Mouse (Mus musculus): ENCODE data around the gene Gpr108. TPM values are rescaled to one million over a fixed set of nuclear protein-coding genes. Genes with fewer than 3 reads are reported as not detected.

Gpr108 gene
- polyA plus RNA-seq, 1 experiment from 2014 or later: 44.2 TPM

- 91% methylated on average over 9 of the region's 9 CpGs for WGBS
- no peak overlapping the region for H3K27ac ChIP-seq (ENCODE audit: low read length)
- no peaks in the 10 kb centered on the region for H3K27me3 ChIP-seq (ENCODE audit: control insufficient read depth, insufficient read depth, low read depth, low read length)
- H3K9ac ChIP-seq (ENCODE audit: low read length): no peak overlapping the region
- H3K4me3 ChIP-seq (ENCODE audit: low read length): no peak overlapping the region
- H3K4me2 ChIP-seq (ENCODE audit: low read depth, low read length): no peak overlapping the region
- ATAC-seq (ENCODE audit: low read depth): no peak
- H3K9me3 ChIP-seq (ENCODE audit: control insufficient read depth, low read length): no peaks in the 10 kb centered on the region
- H3K36me3 ChIP-seq (ENCODE audit: control insufficient read depth, insufficient read depth, low read length): peaks cover 29% of the 10 kb centered on the region
- no peaks in the 10 kb centered on the region for H3K4me1 ChIP-seq (replicated peaks; ENCODE audit: control insufficient read depth, insufficient read depth, low read length)
Observed at GRCm38 (mm10) chr17:57237181-57237580, 11.1 kb downstream of the Gpr108 start.

GRCm38 (mm10) chr17:57235803-57236202, 12.4 kb downstream of the Gpr108 start:
- ATAC-seq (ENCODE audit: low read depth): no peak
- no peak overlapping the region for H3K27ac ChIP-seq (ENCODE audit: low read length)
- 84% methylated on average over 5 of the region's 5 CpGs for WGBS
- no peak overlapping the region for H3K4me3 ChIP-seq (ENCODE audit: low read length)
- H3K9ac ChIP-seq (ENCODE audit: low read length): no peak overlapping the region
- peaks cover 8% of the 10 kb centered on the region; the same call in 1 of the 2 replicates for H3K4me1 ChIP-seq (replicated peaks; ENCODE audit: control insufficient read depth, insufficient read depth, low read length)
- H3K27me3 ChIP-seq (ENCODE audit: control insufficient read depth, insufficient read depth, low read depth, low read length): no peaks in the 10 kb centered on the region
- peaks cover 21% of the 10 kb centered on the region for H3K36me3 ChIP-seq (ENCODE audit: control insufficient read depth, insufficient read depth, low read length)
- H3K4me2 ChIP-seq (ENCODE audit: low read depth, low read length): no peak overlapping the region
- no peaks in the 10 kb centered on the region for H3K9me3 ChIP-seq (ENCODE audit: control insufficient read depth, low read length)

- no peak overlapping the region for H3K4me2 ChIP-seq (ENCODE audit: low read depth, low read length)
- no peak overlapping the region for H3K27ac ChIP-seq (ENCODE audit: low read length)
- H3K9me3 ChIP-seq (ENCODE audit: control insufficient read depth, low read length): no peaks in the 10 kb centered on the region
- H3K4me1 ChIP-seq (replicated peaks; ENCODE audit: control insufficient read depth, insufficient read depth, low read length): peaks cover 11% of the 10 kb centered on the region; the same call in 1 of the 2 replicates
- no peaks in the 10 kb centered on the region for H3K27me3 ChIP-seq (ENCODE audit: control insufficient read depth, insufficient read depth, low read depth, low read length)
- ATAC-seq (ENCODE audit: low read depth): no peak
- 75% methylated on average over 12 of the region's 12 CpGs for WGBS
- H3K36me3 ChIP-seq (ENCODE audit: control insufficient read depth, insufficient read depth, low read length): peaks cover 21% of the 10 kb centered on the region
- H3K4me3 ChIP-seq (ENCODE audit: low read length): no peak overlapping the region
- no peak overlapping the region for H3K9ac ChIP-seq (ENCODE audit: low read length)
Observed at GRCm38 (mm10) chr17:57234254-57234928, 13.9 kb downstream of the Gpr108 start.

- ATAC-seq (ENCODE audit: low read depth): no peak
- no peak overlapping the region for H3K27ac ChIP-seq (ENCODE audit: low read length)
- 25% methylated on average over 7 of the region's 7 CpGs for WGBS
Observed at GRCm38 (mm10) chr17:57233038-57233437, 15.2 kb downstream of the Gpr108 start.

GRCm38 (mm10) chr17:57232200-57232599, 16.0 kb downstream of the Gpr108 start:
- 76% methylated on average over 1 of the region's 1 CpGs for WGBS
- Histone ChIP-seq H3K9me3 (ENCODE audit: control insufficient read depth, low read length) (no peaks in the 10 kb centered on the region), H3K27ac (ENCODE audit: low read length) (no peak overlapping the region), H3K27me3 (ENCODE audit: control insufficient read depth, insufficient read depth, low read depth, low read length) (no peaks in the 10 kb centered on the region), H3K36me3 (ENCODE audit: control insufficient read depth, insufficient read depth, low read length) (peaks cover 14% of the 10 kb centered on the region), H3K9ac (ENCODE audit: low read length) (no peak overlapping the region), H3K4me3 (ENCODE audit: low read length) (no peak overlapping the region), H3K4me1 (replicated peaks; ENCODE audit: control insufficient read depth, insufficient read depth, low read length) (peaks cover 11% of the 10 kb centered on the region; the same call in 1 of the 2 replicates), H3K4me2 (ENCODE audit: low read depth, low read length) (no peak overlapping the region)
- ATAC-seq (ENCODE audit: low read depth): no peak

More at GRCm38 (mm10) chr17:57233038-57233437, 15.2 kb downstream of the Gpr108 start:
- Histone ChIP-seq H3K4me1 (replicated peaks; ENCODE audit: control insufficient read depth, insufficient read depth, low read length) (peaks cover 11% of the 10 kb centered on the region; the same call in 1 of the 2 replicates), H3K27me3 (ENCODE audit: control insufficient read depth, insufficient read depth, low read depth, low read length) (no peaks in the 10 kb centered on the region), H3K4me2 (ENCODE audit: low read depth, low read length) (no peak overlapping the region), H3K9me3 (ENCODE audit: control insufficient read depth, low read length) (no peaks in the 10 kb centered on the region), H3K36me3 (ENCODE audit: control insufficient read depth, insufficient read depth, low read length) (peaks cover 21% of the 10 kb centered on the region), H3K9ac (ENCODE audit: low read length) (no peak overlapping the region), H3K4me3 (ENCODE audit: low read length) (no peak overlapping the region)

GRCm38 (mm10) chr17:57231321-57231771, 16.9 kb downstream of the Gpr108 start:
- Histone ChIP-seq H3K27ac (ENCODE audit: low read length) (peak overlapping the region; percentile 55), H3K4me1 (replicated peaks; ENCODE audit: control insufficient read depth, insufficient read depth, low read length) (peaks cover 11% of the 10 kb centered on the region; the same call in 1 of the 2 replicates), H3K36me3 (ENCODE audit: control insufficient read depth, insufficient read depth, low read length) (peaks cover 7% of the 10 kb centered on the region), H3K4me2 (ENCODE audit: low read depth, low read length) (no peak overlapping the region), H3K4me3 (ENCODE audit: low read length) (no peak overlapping the region), H3K9ac (ENCODE audit: low read length) (no peak overlapping the region), H3K27me3 (ENCODE audit: control insufficient read depth, insufficient read depth, low read depth, low read length) (no peaks in the 10 kb centered on the region), H3K9me3 (ENCODE audit: control insufficient read depth, low read length) (no peaks in the 10 kb centered on the region)
- peak; percentile 24 for ATAC-seq (ENCODE audit: low read depth)

- H3K4me3 ChIP-seq (ENCODE audit: low read length): no peak overlapping the region
- H3K36me3 ChIP-seq (ENCODE audit: control insufficient read depth, insufficient read depth, low read length): peaks cover 7% of the 10 kb centered on the region; the same call in 1 of the 2 replicates
- H3K27ac ChIP-seq (ENCODE audit: low read length): no peak overlapping the region; the same call in 1 of the 2 replicates
- ATAC-seq (ENCODE audit: low read depth): peak; percentile 61
- no peaks in the 10 kb centered on the region for H3K27me3 ChIP-seq (ENCODE audit: control insufficient read depth, insufficient read depth, low read depth, low read length)
- H3K4me1 ChIP-seq (replicated peaks; ENCODE audit: control insufficient read depth, insufficient read depth, low read length): peaks cover 11% of the 10 kb centered on the region; the same call in 1 of the 2 replicates
- WGBS: 29% methylated on average over 6 of the region's 6 CpGs
- no peaks in the 10 kb centered on the region for H3K9me3 ChIP-seq (ENCODE audit: control insufficient read depth, low read length)
- H3K9ac ChIP-seq (ENCODE audit: low read length): no peak overlapping the region
- H3K4me2 ChIP-seq (ENCODE audit: low read depth, low read length): no peak overlapping the region
Observed at GRCm38 (mm10) chr17:57230728-57231125, 17.5 kb downstream of the Gpr108 start.

- peak; percentile 4; the same call in 1 of the 2 replicates for ATAC-seq (ENCODE audit: low read depth)
- H3K9me3 ChIP-seq (ENCODE audit: control insufficient read depth, low read length): no peaks in the 10 kb centered on the region
Observed at GRCm38 (mm10) chr17:57229851-57230727, 18.2 kb downstream of the Gpr108 start.

GRCm38 (mm10) chr17:57228873-57229272, 19.4 kb downstream of the Gpr108 start:
- H3K27me3 ChIP-seq (ENCODE audit: control insufficient read depth, insufficient read depth, low read depth, low read length): no peaks in the 10 kb centered on the region
- WGBS: 63% methylated on average over 3 of the region's 3 CpGs
- peaks cover 11% of the 10 kb centered on the region; the same call in 1 of the 2 replicates for H3K4me1 ChIP-seq (replicated peaks; ENCODE audit: control insufficient read depth, insufficient read depth, low read length)
- no peak for ATAC-seq (ENCODE audit: low read depth)
- no peaks in the 10 kb centered on the region for H3K36me3 ChIP-seq (ENCODE audit: control insufficient read depth, insufficient read depth, low read length)
- no peak overlapping the region for H3K9ac ChIP-seq (ENCODE audit: low read length)
- no peak overlapping the region for H3K4me3 ChIP-seq (ENCODE audit: low read length)
- no peak overlapping the region for H3K27ac ChIP-seq (ENCODE audit: low read length)
- no peak overlapping the region for H3K4me2 ChIP-seq (ENCODE audit: low read depth, low read length)
- H3K9me3 ChIP-seq (ENCODE audit: control insufficient read depth, low read length): no peaks in the 10 kb centered on the region

More at GRCm38 (mm10) chr17:57229851-57230727, 18.2 kb downstream of the Gpr108 start:
- no peak overlapping the region for H3K4me3 ChIP-seq (ENCODE audit: low read length)
- H3K27ac ChIP-seq (ENCODE audit: low read length): no peak overlapping the region
- no peak overlapping the region for H3K4me2 ChIP-seq (ENCODE audit: low read depth, low read length)
- peaks cover 6% of the 10 kb centered on the region; the same call in 1 of the 2 replicates for H3K36me3 ChIP-seq (ENCODE audit: control insufficient read depth, insufficient read depth, low read length)
- no peak overlapping the region for H3K9ac ChIP-seq (ENCODE audit: low read length)
- WGBS: 75% methylated on average over 15 of the region's 15 CpGs
- H3K4me1 ChIP-seq (replicated peaks; ENCODE audit: control insufficient read depth, insufficient read depth, low read length): peaks cover 11% of the 10 kb centered on the region; the same call in 1 of the 2 replicates
- H3K27me3 ChIP-seq (ENCODE audit: control insufficient read depth, insufficient read depth, low read depth, low read length): no peaks in the 10 kb centered on the region
